Mouse (Mus musculus): ENCODE data around the gene Cpb2. TPM values are rescaled to one million over a fixed set of nuclear protein-coding genes. Genes with fewer than 3 reads are reported as not detected.
A peak's percentile ranks its signal among the peaks of the same experiment; 100 is the strongest.

Gene Cpb2
- total RNA-seq (2021) = not detected
- long read RNA-seq, experiment 1 = 0 reads
- long read RNA-seq, experiment 2 = 0 reads

DNA sequence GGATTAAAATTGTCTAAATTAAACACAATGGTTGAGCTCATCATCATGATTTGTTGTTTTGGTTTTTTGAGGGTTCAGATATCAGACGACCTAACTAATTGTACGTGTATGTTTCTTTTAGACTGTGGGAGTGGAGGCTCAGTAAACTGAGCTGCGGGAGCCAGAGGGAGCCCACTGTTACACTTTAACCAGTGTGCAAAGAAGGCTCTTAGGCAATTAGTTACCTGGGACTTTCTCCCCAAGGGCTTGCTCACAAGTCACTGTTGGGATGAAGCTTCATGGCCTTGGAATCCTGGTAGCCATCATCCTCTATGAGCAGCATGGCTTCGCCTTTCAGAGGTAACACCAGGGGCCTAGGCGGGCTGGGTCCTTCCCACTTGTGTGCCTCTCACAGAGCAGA is at the start of gene Cpb2:
Cpb2 (plus strand) TSS at position 201 of the 400 bp plus-strand sequence.
- no peak for DNase-seq

GRCm38 (mm10) chr14:75192427-75192826 is 49.7 kb upstream of the Cpb2 start:
- DNase-seq = no peak

DNA sequence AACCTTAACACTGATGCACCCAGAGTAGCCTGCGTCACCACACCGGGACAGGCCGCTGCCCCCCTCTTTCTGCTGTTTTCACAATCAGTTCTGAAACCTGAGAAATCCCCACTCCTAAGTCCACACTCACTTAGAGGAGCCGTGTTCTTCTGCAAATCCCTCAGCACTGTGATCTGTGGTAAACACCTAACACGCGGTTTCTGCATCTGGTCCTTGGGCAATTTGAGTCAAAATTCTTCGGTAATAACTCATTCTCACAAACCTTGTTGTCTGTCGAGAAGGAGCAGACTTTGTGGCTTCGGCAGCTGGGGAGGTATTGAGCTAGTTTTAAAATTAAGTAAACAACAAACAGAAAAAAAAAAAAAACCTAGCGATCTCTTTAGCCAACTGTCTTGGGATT is 49.2 kb upstream of the Cpb2 start:
- no peak for DNase-seq

DNA sequence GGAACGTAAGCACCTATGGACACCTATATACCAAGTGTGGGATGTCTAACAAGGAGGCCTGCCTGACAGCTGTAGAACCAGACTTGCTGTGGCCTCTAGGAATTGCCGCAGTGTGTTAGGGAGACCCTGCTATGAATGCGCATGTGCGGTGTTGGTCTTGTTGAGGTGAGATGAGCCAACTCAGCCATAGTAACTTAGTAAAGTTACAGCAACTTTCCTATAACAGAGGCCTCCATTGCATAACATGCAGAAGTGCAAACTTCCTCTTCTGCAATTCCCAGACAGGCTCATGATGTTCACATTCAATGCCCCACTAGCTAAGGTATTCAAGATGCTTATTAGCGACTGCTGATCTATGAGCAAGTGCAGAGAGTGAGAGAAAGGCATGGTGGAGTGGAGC is 46.6 kb upstream of the Cpb2 start:
- DNase-seq = no peak

- peak; percentile 44 for DNase-seq
Measured at GRCm38 (mm10) chr14:75197027-75197426, 45.1 kb upstream of the Cpb2 start.

DNA sequence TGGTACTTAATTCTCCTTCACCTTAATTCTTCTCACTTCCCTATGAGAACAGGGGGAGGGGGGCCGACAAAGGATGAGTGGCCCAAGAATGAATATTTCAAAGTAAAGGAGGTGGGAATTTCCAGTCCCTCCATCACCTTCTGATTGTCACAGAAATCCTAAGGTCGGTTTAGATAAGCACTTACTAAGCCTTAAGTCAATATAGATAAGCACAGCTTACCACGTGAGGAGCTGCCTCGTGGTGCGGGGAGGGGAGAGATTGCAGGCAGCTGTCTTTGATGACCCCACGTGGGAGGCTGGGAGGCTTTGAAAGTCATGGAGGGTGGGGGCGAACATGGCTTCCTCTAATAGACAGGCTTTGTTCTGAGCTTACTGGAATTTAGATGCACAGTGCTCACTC is 44.4 kb upstream of the Cpb2 start:
- DNase-seq = no peak

DNA sequence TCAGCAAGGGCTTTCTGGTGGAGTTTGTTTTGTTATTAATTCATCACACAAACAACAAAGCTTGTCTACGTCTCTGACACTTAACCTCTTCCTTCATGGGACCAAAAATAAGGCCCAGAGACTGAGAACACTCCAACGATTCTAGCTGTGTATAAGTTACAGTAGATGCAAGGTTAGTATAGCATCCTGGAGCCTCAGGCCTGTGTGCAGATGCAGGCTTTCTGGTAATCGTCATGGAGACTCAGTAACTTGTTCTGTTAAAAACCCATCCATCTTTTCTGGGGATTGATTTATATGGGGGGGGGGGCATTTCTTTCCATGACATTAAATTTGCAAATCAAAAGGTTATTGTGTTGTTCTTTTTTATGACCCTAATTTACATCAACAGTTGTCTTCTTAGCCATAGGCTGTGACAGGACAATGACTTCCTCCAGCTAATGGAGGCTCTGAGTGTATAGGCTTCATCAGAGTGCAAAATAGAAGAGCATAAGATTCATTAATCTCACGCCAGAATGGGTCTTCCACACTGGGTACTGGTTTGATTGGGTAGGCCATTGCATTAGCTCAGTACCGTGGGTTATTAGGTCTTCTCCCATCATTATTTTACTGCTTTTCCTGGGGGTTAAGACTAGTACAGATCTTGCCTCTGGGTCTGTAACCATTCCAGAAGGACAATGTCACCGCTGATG is 36.6 kb upstream of the Cpb2 start:
- no peak for DNase-seq

DNA sequence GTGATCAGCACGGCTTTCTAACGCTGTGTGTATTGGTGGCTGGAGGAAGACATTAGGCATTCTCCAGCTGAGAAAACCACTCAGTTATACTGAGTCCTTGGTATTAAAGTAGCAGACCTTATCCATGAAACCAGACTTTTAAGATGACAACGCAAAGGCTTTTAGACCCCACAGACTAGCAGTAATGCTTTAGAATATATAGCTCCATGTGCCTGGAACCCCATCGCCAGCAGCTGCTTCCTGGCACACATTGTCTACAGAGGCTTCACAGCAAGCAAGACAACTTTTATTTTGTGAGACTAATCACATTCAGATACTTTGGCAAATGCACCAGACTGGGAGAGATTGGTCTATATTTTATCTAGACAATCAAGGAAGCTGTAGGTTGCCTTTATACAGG is 35.8 kb upstream of the Cpb2 start:
- DNase-seq = no peak

DNA sequence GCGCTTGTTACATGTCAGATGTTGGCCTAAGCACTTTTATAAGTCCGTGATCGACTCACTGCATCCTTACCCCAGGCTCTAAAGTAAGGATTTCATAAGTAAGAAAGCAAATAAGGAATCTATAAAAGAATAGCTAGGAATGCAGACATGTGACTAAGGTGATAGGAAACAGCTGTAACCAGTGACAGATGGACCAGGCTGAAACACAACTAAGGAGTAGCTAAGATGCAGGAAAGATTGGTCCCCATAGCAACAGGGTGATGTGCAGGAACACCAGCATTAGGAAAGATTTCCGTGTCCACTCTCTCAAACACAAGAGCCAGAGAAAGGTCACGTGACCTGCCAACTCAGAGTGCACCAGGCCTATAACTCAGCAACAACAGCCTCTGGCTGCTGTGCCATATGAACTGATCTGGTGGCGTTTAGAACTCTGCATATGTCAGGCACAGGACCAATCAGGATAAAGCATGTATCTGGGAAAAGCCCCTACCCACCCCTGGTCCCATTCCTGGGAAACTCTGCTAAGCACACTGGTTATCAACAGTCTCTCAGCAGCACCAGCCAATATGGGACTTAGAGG is 33.4 kb upstream of the Cpb2 start:
- DNase-seq = no peak

DNA sequence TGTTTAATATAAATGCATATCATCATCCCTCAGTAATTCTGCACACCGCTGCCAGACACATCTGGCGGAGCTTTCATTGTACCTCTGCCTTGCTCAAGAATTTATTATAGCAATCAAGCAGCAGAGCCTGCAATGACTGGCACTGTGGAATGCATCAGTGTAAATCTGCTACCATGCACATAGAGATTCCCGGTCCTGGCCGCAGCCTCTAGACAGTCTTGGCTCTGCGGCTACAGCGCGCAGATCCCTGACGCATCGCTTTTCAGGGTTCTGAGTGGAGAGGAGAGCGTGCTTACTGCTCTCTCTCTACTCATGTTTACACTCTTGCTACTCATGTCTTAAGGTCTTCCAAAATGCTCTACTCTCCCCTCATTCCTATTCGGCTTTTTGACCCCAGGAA is 28.3 kb upstream of the Cpb2 start:
- DNase-seq = no peak

DNA sequence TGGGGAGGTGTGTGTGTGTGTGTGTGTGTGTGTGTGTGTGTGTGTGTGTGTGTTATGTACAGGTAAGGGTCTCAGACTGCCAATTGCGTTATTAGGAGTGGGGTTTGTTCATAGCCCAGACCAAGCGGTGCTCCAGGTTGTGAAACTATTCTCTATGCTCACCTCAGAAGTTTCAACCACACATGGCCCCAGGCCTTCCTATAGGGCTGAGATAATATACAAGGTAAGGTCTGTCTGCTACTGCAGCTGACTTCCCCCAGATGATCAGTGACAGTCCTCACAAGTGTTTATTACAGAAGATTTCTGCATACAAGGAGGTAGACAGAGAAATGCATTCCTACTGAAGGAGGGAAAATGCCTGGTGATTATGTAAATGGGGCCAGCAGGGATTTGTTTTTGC is 23.2 kb upstream of the Cpb2 start:
- no peak for DNase-seq

DNA sequence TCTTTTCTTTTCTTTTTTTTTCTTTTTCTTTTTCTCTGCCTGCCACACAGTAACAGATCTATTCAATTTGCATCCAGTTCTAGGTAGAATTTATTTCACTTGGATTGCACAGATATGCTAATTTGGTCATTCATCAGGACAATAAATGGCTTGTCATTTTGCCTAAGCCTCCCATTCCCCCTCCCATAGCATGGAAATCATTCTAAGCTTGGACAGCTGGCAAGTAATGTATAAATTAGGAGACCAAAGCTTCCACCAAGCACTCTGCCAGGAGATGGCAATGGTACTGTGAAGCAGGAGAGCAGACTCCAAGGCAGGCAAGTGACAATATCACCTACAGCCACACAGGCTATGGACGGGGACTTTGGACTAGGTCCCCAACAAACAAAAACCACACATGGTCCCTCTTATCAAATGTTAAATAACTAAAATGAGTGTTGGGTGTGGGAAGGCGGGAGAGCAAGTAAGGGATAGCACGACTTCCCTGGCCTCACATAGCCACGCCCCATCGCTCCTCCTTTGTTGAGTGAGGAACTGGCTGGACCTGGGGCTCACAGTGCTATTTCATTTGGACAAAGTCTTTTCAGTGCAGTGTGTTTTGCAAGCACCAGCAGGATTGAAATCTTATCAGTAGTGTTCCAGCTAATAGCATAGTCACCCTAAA is 22.7 kb upstream of the Cpb2 start:
- DNase-seq = no peak

GRCm38 (mm10) chr14:75222386-75222785 is 19.7 kb upstream of the Cpb2 start:
- DNase-seq = no peak

GRCm38 (mm10) chr14:75227453-75228084 is 14.5 kb upstream of the Cpb2 start:
- DNase-seq = no peak

DNA sequence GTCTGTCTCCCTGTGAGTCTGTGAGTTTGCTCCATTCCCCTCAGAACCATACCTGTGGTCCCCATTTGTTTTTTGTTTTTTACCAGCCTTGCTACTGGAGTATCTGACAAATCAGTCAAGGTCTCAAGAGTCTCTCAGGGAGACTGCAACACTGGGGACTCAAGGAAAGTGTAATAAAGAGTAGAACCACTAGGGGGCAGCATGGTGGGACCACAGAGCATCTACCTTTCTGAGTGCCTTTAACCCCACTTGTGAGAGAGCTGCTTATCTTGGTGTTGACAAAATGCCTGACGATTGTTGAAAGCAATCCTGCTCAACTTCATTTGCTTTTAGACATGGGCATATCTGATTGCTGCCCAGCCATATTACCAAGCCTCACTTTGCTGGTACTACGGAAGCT is 12.3 kb upstream of the Cpb2 start:
- DNase-seq = no peak

DNA sequence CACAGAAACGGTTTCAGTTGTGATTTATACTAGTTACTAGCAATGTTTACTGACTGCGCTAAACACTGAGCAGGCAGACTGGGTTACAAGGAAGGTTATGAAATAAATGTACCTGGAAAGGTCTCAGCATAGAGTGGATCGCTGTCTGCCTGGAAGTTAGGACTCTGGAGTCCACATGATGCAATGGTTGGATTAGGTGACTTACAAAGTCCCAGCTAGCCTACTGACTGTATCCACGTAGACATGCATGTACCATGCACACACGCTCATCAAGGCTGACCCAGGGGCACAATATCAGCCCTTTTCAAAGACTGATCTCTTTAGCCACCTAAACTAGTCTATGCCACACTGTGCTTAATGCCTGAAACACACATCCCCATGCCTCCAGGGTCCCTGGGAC is 9.0 kb upstream of the Cpb2 start:
- DNase-seq = no peak

DNA sequence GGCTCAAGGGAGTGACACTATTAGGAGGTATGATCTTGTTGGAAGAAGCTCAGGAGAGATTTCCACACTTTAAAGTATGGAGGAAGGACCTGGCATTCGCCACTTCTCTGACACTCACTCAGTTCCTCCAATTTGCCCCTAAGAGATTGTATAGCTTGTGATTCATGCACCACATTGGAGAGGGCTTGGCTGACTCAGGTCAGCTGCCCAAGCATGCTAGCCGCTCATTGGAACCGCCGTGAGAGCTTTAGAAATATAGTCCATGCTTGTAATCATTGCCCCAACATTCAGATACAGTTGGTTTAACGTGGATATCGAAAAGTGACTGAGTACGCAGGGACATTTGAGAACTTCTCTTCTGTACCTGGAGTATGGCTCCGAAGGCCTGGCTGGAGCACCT is 6.5 kb upstream of the Cpb2 start:
- DNase-seq = no peak

DNA sequence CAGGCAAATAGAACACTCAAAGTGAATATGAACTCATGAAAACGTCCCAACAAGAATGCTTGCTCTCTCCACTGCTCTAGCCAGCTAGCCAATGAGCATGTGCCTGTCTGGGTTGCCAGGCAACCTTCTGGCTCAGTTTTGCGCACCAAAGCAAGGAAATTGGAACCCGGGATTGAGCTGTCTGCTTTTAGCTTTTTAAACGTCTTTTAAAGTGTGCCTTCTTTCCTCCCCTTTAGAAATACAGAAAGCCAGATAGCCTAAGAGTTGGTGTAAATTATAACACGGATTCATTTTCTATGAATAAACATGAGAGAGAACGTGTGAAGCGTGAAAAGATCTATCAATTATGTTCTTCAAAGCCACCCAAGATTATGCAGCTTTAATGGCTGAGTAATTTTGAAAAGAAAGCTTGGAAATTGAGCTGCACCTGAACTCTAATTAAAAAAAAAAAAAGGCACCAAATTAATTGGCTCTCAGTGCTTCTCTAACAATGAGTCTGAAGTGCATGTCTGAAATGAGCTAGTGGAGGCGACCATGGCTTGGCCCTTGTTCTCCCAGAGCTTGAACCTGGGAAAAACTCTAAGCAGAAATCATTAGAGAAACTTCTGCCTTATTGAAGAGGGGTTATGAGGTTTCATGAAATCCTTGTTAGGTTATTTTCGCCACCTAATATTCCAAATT is 6.0 kb upstream of the Cpb2 start:
- no peak for DNase-seq

DNA sequence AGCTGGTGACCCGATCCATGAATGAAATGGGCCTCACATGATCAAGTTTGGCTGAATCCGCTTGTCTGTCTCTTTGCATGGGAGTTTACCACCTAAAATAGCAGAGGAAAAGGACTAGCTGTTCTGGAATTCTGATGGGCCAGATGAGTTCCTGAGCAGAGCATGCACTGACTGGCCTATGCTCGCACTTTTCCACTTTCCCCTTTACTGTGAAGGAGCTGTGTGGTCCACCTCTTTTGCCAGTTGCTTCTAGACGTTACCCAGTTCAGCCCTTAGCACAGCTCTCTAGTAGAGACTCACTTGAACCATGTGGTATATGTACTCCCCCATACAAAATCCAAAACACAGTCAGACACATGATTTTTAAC is 5.5 kb upstream of the Cpb2 start:
- no peak for DNase-seq

GRCm38 (mm10) chr14:75237096-75237495 is 5.0 kb upstream of the Cpb2 start:
- DNase-seq = no peak

- DNase-seq = no peak
Measured at GRCm38 (mm10) chr14:75238054-75238692, 3.9 kb upstream of the Cpb2 start.
